Mouse (Mus musculus) thymus, postnatal 36 days (tissue): Measurements from ENCODE around the gene Spock1.
"Not testable (repeated sequence)": the region's sequence is repeated elsewhere in the genome, so short reads cannot be mapped to it uniquely, and the experiment has no call there.

ENCODE experiments used
- DNase-seq, 2 experiments: peaks; one replicate each; pipeline ENCODE4 v3.0.0; 2022; ENCODE audit warnings: mixed read lengths in 2 of 2

Spock1 gene

GRCm38 (mm10) chr13:57647456-57647855 lies 260.7 kb downstream of the Spock1 start:
- DNase-seq = no peak

GRCm38 (mm10) chr13:57643036-57643435 lies 265.1 kb downstream of the Spock1 start:
- DNase-seq = no peak

GRCm38 (mm10) chr13:57641649-57642048 lies 266.5 kb downstream of the Spock1 start:
- DNase-seq = no peak

- no peak for DNase-seq
These were observed 267.2 kb downstream of the Spock1 start for GRCm38 (mm10) chr13:57640968-57641367.

- DNase-seq = no peak
These were observed 269.3 kb downstream of the Spock1 start for GRCm38 (mm10) chr13:57638820-57639219.

GRCm38 (mm10) chr13:57637606-57638132 lies 270.5 kb downstream of the Spock1 start:
- DNase-seq = no peak

- DNase-seq = no peak
These were observed 271.0 kb downstream of the Spock1 start for GRCm38 (mm10) chr13:57637080-57637572.

GRCm38 (mm10) chr13:57636196-57637015 lies 271.7 kb downstream of the Spock1 start:
- DNase-seq = no peak

GRCm38 (mm10) chr13:57630532-57630931 lies 277.6 kb downstream of the Spock1 start:
- DNase-seq = no peak

GRCm38 (mm10) chr13:57628218-57628617 lies 279.9 kb downstream of the Spock1 start:
- no peak for DNase-seq

- no peak for DNase-seq
These were observed 281.7 kb downstream of the Spock1 start for GRCm38 (mm10) chr13:57626434-57626833.

GRCm38 (mm10) chr13:57623909-57624481 lies 284.1 kb downstream of the Spock1 start:
- no peak for DNase-seq

GRCm38 (mm10) chr13:57619079-57619768 lies 288.9 kb downstream of the Spock1 start:
- DNase-seq = no peak

- no peak for DNase-seq
These were observed 296.6 kb downstream of the Spock1 start for GRCm38 (mm10) chr13:57611326-57612171.

GRCm38 (mm10) chr13:57609946-57610345 lies 298.2 kb downstream of the Spock1 start:
- no peak for DNase-seq

GRCm38 (mm10) chr13:57604437-57604836 lies 303.7 kb downstream of the Spock1 start:
- no peak for DNase-seq

GRCm38 (mm10) chr13:57603226-57603625 lies 304.9 kb downstream of the Spock1 start:
- DNase-seq = no peak

- DNase-seq = no peak
These were observed 312.4 kb downstream of the Spock1 start for GRCm38 (mm10) chr13:57595761-57596051.

- DNase-seq = no peak
These were observed 312.9 kb downstream of the Spock1 start for GRCm38 (mm10) chr13:57595032-57595760.

- not testable (repeated sequence) for DNase-seq
These were observed 318.7 kb downstream of the Spock1 start for GRCm38 (mm10) chr13:57589338-57589914.

GRCm38 (mm10) chr13:57588558-57589273 lies 319.4 kb downstream of the Spock1 start:
- no peak for DNase-seq
